Mouse (Mus musculus) C2C12 (cell line): ENCODE measurements around the gene Cubn.

Source experiments
- MYOG ChIP-seq: IDR thresholded peaks from one replicate; pipeline ENCODE4 v1.6.1; 2011; ENCODE audit not compliant: control insufficient read depth, insufficient read length; ENCODE audit errors: extremely low read depth
- USF1 ChIP-seq: IDR thresholded peaks from one replicate; pipeline ENCODE4 v1.6.1; 2011; ENCODE audit warnings: low read depth, mild to moderate bottlenecking, control low read depth, moderate library complexity

- TF ChIP-seq USF1 = no peak
- TF ChIP-seq MYOG = no peak
Measured at GRCm38 (mm10) chr2:13486470-13486869, 5.1 kb downstream of the Cubn start.
